Mouse (Mus musculus): Measurements from ENCODE around the gene Gli3. TPM values are rescaled to one million over a fixed set of nuclear protein-coding genes. Genes with fewer than 3 reads are reported as not detected.

Gli3 gene
- polyA plus RNA-seq, 1 experiment: 1.2 TPM

GRCm38 (mm10) chr13:15722766-15723379 is 259.8 kb downstream of the Gli3 start:
- TF ChIP-seq CTCF (IDR thresholded peaks at IDR 0.05; ENCODE audit: control insufficient read depth, insufficient read depth, insufficient replicate concordance, low read depth, low read length) (no peak), POLR2A (IDR thresholded peaks at IDR 0.05; ENCODE audit: control insufficient read depth, low read depth, low read length) (no peak)
- no peaks in the 10 kb centered on the region for H3K36me3 ChIP-seq (ENCODE audit: control insufficient read depth, insufficient read depth, low read length)

GRCm38 (mm10) chr13:15724723-15725122 is 261.7 kb downstream of the Gli3 start:
- TF ChIP-seq CTCF (IDR thresholded peaks at IDR 0.05; ENCODE audit: control insufficient read depth, insufficient read depth, insufficient replicate concordance, low read depth, low read length) (no peak), POLR2A (IDR thresholded peaks at IDR 0.05; ENCODE audit: control insufficient read depth, low read depth, low read length) (no peak)
- Histone ChIP-seq H3K4me1 (ENCODE audit: control insufficient read depth, insufficient read depth, low read length) (no peaks in the 10 kb centered on the region), H3K27me3 (ENCODE audit: control insufficient read depth, insufficient read depth, low read length) (no peaks in the 10 kb centered on the region), H3K36me3 (ENCODE audit: control insufficient read depth, insufficient read depth, low read length) (no peaks in the 10 kb centered on the region), H3K27ac (ENCODE audit: control insufficient read depth, insufficient read depth, low read depth, low read length) (no peak overlapping the region), H3K4me3 (ENCODE audit: control insufficient read depth, low read depth, low read length) (no peak overlapping the region)

More at GRCm38 (mm10) chr13:15722766-15723379, 259.8 kb downstream of the Gli3 start:
- no peak overlapping the region for H3K4me3 ChIP-seq (ENCODE audit: control insufficient read depth, low read depth, low read length)
- H3K27ac ChIP-seq (ENCODE audit: control insufficient read depth, insufficient read depth, low read depth, low read length): no peak overlapping the region
- H3K4me1 ChIP-seq (ENCODE audit: control insufficient read depth, insufficient read depth, low read length): no peaks in the 10 kb centered on the region
- H3K27me3 ChIP-seq (ENCODE audit: control insufficient read depth, insufficient read depth, low read length): no peaks in the 10 kb centered on the region

- Histone ChIP-seq H3K27me3 (ENCODE audit: control insufficient read depth, insufficient read depth, low read length) (no peaks in the 10 kb centered on the region), H3K4me1 (ENCODE audit: control insufficient read depth, insufficient read depth, low read length) (no peaks in the 10 kb centered on the region), H3K36me3 (ENCODE audit: control insufficient read depth, insufficient read depth, low read length) (no peaks in the 10 kb centered on the region), H3K27ac (ENCODE audit: control insufficient read depth, insufficient read depth, low read depth, low read length) (no peak overlapping the region), H3K4me3 (ENCODE audit: control insufficient read depth, low read depth, low read length) (no peak overlapping the region)
- no peak for TF ChIP-seq CTCF (IDR thresholded peaks at IDR 0.05; ENCODE audit: control insufficient read depth, insufficient read depth, insufficient replicate concordance, low read depth, low read length)
- no peak for TF ChIP-seq POLR2A (IDR thresholded peaks at IDR 0.05; ENCODE audit: control insufficient read depth, low read depth, low read length)
Observed at GRCm38 (mm10) chr13:15741771-15742170, 278.7 kb downstream of the Gli3 start.

GRCm38 (mm10) chr13:15742308-15742707 is 279.3 kb downstream of the Gli3 start:
- TF ChIP-seq CTCF (IDR thresholded peaks at IDR 0.05; ENCODE audit: control insufficient read depth, insufficient read depth, insufficient replicate concordance, low read depth, low read length) (no peak), POLR2A (IDR thresholded peaks at IDR 0.05; ENCODE audit: control insufficient read depth, low read depth, low read length) (no peak)
- Histone ChIP-seq H3K4me3 (ENCODE audit: control insufficient read depth, low read depth, low read length) (no peak overlapping the region), H3K27me3 (ENCODE audit: control insufficient read depth, insufficient read depth, low read length) (no peaks in the 10 kb centered on the region), H3K4me1 (ENCODE audit: control insufficient read depth, insufficient read depth, low read length) (no peaks in the 10 kb centered on the region), H3K27ac (ENCODE audit: control insufficient read depth, insufficient read depth, low read depth, low read length) (no peak overlapping the region), H3K36me3 (ENCODE audit: control insufficient read depth, insufficient read depth, low read length) (no peaks in the 10 kb centered on the region)

- Histone ChIP-seq H3K4me3 (ENCODE audit: control insufficient read depth, low read depth, low read length) (no peak overlapping the region), H3K36me3 (ENCODE audit: control insufficient read depth, insufficient read depth, low read length) (no peaks in the 10 kb centered on the region), H3K27ac (ENCODE audit: control insufficient read depth, insufficient read depth, low read depth, low read length) (no peak overlapping the region), H3K4me1 (ENCODE audit: control insufficient read depth, insufficient read depth, low read length) (no peaks in the 10 kb centered on the region), H3K27me3 (ENCODE audit: control insufficient read depth, insufficient read depth, low read length) (no peaks in the 10 kb centered on the region)
- TF ChIP-seq POLR2A (IDR thresholded peaks at IDR 0.05; ENCODE audit: control insufficient read depth, low read depth, low read length) (no peak), CTCF (IDR thresholded peaks at IDR 0.05; ENCODE audit: control insufficient read depth, insufficient read depth, insufficient replicate concordance, low read depth, low read length) (no peak)
Observed at GRCm38 (mm10) chr13:15742777-15743176, 279.7 kb downstream of the Gli3 start.

GRCm38 (mm10) chr13:15758835-15759632 is 296.0 kb downstream of the Gli3 start:
- H3K27me3 ChIP-seq (ENCODE audit: control insufficient read depth, insufficient read depth, low read length): no peaks in the 10 kb centered on the region
- no peaks in the 10 kb centered on the region; the same call in 1 of the 2 replicates for H3K4me1 ChIP-seq (ENCODE audit: control insufficient read depth, insufficient read depth, low read length)
- TF ChIP-seq CTCF (IDR thresholded peaks at IDR 0.05; ENCODE audit: control insufficient read depth, insufficient read depth, insufficient replicate concordance, low read depth, low read length): peak; percentile 71; the same call in 1 of the 2 replicates
- TF ChIP-seq POLR2A (IDR thresholded peaks at IDR 0.05; ENCODE audit: control insufficient read depth, low read depth, low read length): no peak
- no peaks in the 10 kb centered on the region for H3K36me3 ChIP-seq (ENCODE audit: control insufficient read depth, insufficient read depth, low read length)
- peak overlapping the region; percentile 48 for H3K4me3 ChIP-seq (ENCODE audit: control insufficient read depth, low read depth, low read length)
- no peak overlapping the region for H3K27ac ChIP-seq (ENCODE audit: control insufficient read depth, insufficient read depth, low read depth, low read length)

- H3K27ac ChIP-seq (ENCODE audit: control insufficient read depth, insufficient read depth, low read depth, low read length): no peak overlapping the region
- H3K36me3 ChIP-seq (ENCODE audit: control insufficient read depth, insufficient read depth, low read length): no peaks in the 10 kb centered on the region
- H3K4me1 ChIP-seq (ENCODE audit: control insufficient read depth, insufficient read depth, low read length): no peaks in the 10 kb centered on the region; the same call in 1 of the 2 replicates
- TF ChIP-seq POLR2A (IDR thresholded peaks at IDR 0.05; ENCODE audit: control insufficient read depth, low read depth, low read length): no peak
- TF ChIP-seq CTCF (IDR thresholded peaks at IDR 0.05; ENCODE audit: control insufficient read depth, insufficient read depth, insufficient replicate concordance, low read depth, low read length): no peak
- no peak overlapping the region; the same call in 1 of the 2 replicates for H3K4me3 ChIP-seq (ENCODE audit: control insufficient read depth, low read depth, low read length)
- H3K27me3 ChIP-seq (ENCODE audit: control insufficient read depth, insufficient read depth, low read length): no peaks in the 10 kb centered on the region
Observed at GRCm38 (mm10) chr13:15759633-15760441, 296.8 kb downstream of the Gli3 start.
